Mouse (Mus musculus): Measurements from ENCODE around the gene Nkapd1.

- TF ChIP-seq CTCF (IDR thresholded peaks at IDR 0.05; ENCODE audit: borderline replicate concordance, control insufficient read depth, extremely low read depth, insufficient read depth, low read length, poor library complexity) (no peak), POLR2A (IDR thresholded peaks at IDR 0.05; ENCODE audit: control insufficient read depth, extremely low read depth, insufficient read depth, low read length, poor library complexity) (no peak)
Measured at GRCm38 (mm10) chr9:50567372-50567771, 49.9 kb downstream of the Nkapd1 start.
